Mouse (Mus musculus) midbrain, embryonic 16.5 days (tissue): ENCODE measurements around the gene Hba-a1. TPM values are rescaled to one million over a fixed set of nuclear protein-coding genes. Genes with fewer than 3 reads are reported as not detected.

Source experiments
- ATAC-seq: fragments of 200-750 bp; cut with Nextera tagmentation; 2 replicates; pipeline ENCODE4 v1.8.0; 2017; ENCODE audit warnings: moderate TSS enrichment
- H3K27ac ChIP-seq: fragments of 300-500 bp; sonication (generic); 2 replicates; pipeline ENCODE4 v1.5.1; 2014; ENCODE audit warnings: mild to moderate bottlenecking, low read length, mixed read lengths
- H3K27me3 ChIP-seq: fragments of 300-500 bp; sonication (generic); 2 replicates; pipeline ENCODE4 v1.6.1; 2014; ENCODE audit warnings: low read depth, low read length, mixed read lengths; ENCODE audit not compliant: control insufficient read depth, insufficient read depth
- H3K36me3 ChIP-seq: fragments of 300-500 bp; sonication (generic); 2 replicates; pipeline ENCODE4 v1.6.1; 2014; ENCODE audit warnings: mild to moderate bottlenecking, low read length, moderate library complexity, mixed read lengths; ENCODE audit not compliant: control insufficient read depth, insufficient read depth
- H3K4me1 ChIP-seq: fragments of 300-500 bp; sonication (generic); 2 replicates; pipeline ENCODE4 v1.6.1; 2014; ENCODE audit warnings: mild to moderate bottlenecking, low read length, mixed read lengths; ENCODE audit not compliant: control insufficient read depth, insufficient read depth
- H3K4me2 ChIP-seq: fragments of 300-500 bp; sonication (generic); 2 replicates; pipeline ENCODE4 v1.6.1; 2014; ENCODE audit warnings: mild to moderate bottlenecking, low read length, mixed read lengths
- H3K4me3 ChIP-seq: fragments of 300-500 bp; sonication (generic); 2 replicates; pipeline ENCODE4 v1.5.1; 2014; ENCODE audit warnings: low read depth, mild to moderate bottlenecking, low read length, moderate library complexity, mixed read lengths
- H3K9ac ChIP-seq: fragments of 300-500 bp; sonication (generic); 2 replicates; pipeline ENCODE4 v1.6.1; 2014; ENCODE audit warnings: low read depth, low read length, mixed read lengths
- H3K9me3 ChIP-seq: fragments of 300-500 bp; sonication (generic); replicated peaks from 2 replicates; pipeline ENCODE4 v1.6.1; 2014; ENCODE audit warnings: mild to moderate bottlenecking, low read length, mixed read lengths; ENCODE audit not compliant: control insufficient read depth, poor library complexity, severe bottlenecking
- WGBS: fragments of 180-500 bp; shearing (Covaris S2); extraction: QIAGEN DNeasy Blood & Tissue Kit; methylation state at CpG from one replicate; pipeline ENCODE4 v1.1.7; 2014; 5-methylcytosine and 5-hydroxymethylcytosine counted together
- polyA plus RNA-seq: library from polyadenylated mRNA; unstranded; fragments of >200 nt; fragmentation: Nextera tagmentation; extraction: Ambion mirVana; gene quantifications from 2 replicates; pipeline ENCODE4 v1.2.1, GENCODE M21; 2015

Hba-a1 gene
- polyA plus RNA-seq, 1 experiment from 2014 or later, result 2,278 TPM

GRCm38 (mm10) chr11:32253121-32253520 lies 30.2 kb upstream of the Hba-a1 start:
- WGBS, result 96% methylated on average over 1 of the region's 1 CpGs
- H3K4me2 ChIP-seq, result no peak overlapping the region
- H3K4me1 ChIP-seq, result no peaks in the 10 kb centered on the region
- H3K27ac ChIP-seq, result no peak overlapping the region
- H3K4me3 ChIP-seq, result no peak overlapping the region
- H3K9ac ChIP-seq, result no peak overlapping the region
- no peaks in the 10 kb centered on the region for H3K27me3 ChIP-seq
- H3K9me3 ChIP-seq, result no peaks in the 10 kb centered on the region
- H3K36me3 ChIP-seq, result peaks cover 3% of the 10 kb centered on the region; the same call in 1 of the 2 replicates
- ATAC-seq, result no peak

GRCm38 (mm10) chr11:32256146-32256545 lies 27.2 kb upstream of the Hba-a1 start:
- ATAC-seq, result no peak
- H3K4me2 ChIP-seq, result no peak overlapping the region
- no peak overlapping the region for H3K4me3 ChIP-seq
- no peaks in the 10 kb centered on the region for H3K27me3 ChIP-seq
- H3K27ac ChIP-seq, result no peak overlapping the region
- H3K36me3 ChIP-seq, result peaks cover 3% of the 10 kb centered on the region; the same call in 1 of the 2 replicates
- H3K9ac ChIP-seq, result no peak overlapping the region
- H3K9me3 ChIP-seq, result no peaks in the 10 kb centered on the region
- H3K4me1 ChIP-seq, result no peaks in the 10 kb centered on the region
- WGBS, result 94% methylated on average over 1 of the region's 1 CpGs

GRCm38 (mm10) chr11:32256566-32256965 lies 26.7 kb upstream of the Hba-a1 start:
- Histone ChIP-seq H3K36me3 (peaks cover 3% of the 10 kb centered on the region; the same call in 1 of the 2 replicates), H3K4me1 (no peaks in the 10 kb centered on the region), H3K9me3 (no peaks in the 10 kb centered on the region), H3K27ac (no peak overlapping the region), H3K27me3 (no peaks in the 10 kb centered on the region), H3K4me3 (no peak overlapping the region), H3K9ac (no peak overlapping the region), H3K4me2 (no peak overlapping the region)
- no peak for ATAC-seq
- 91% methylated on average over 3 of the region's 3 CpGs for WGBS

DNA sequence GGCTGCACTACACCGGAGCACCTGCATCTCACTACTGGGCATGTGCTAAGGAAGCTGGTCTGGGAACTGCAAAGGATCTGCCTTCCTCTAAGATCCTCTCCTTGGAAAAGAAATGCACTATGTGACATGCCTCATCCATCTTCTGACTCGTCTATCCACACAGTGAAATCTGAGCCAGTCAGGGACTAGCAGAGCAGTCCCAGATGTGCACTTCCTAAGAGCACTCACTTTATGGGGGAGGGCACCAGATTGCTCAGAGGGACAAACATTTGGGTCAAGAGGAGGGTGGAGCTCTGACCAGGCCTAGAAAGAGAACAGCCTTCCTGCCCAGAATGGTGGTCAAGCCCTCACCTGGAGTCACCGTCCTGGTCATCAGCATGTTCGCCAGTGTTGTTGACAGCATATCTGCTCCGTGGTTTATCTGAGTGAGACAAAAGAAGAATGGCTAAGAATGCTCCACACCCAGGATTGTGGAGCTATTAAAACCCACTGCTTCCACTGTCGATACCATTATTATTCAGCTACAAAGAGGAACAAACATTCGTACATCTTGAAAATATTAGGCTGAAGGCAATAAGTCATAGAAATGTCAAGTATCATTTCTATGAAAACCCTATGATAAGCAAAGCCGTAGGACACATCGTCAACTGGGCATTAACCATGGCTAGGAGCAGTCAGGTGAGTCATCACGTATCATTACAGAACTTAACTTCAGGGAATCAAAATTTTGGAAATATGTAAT lies 20.5 kb upstream of the Hba-a1 start:
- Histone ChIP-seq H3K4me1 (peaks cover 10% of the 10 kb centered on the region), H3K27ac (no peak overlapping the region), H3K4me2 (no peak overlapping the region), H3K36me3 (peaks cover 8% of the 10 kb centered on the region; the same call in 1 of the 2 replicates), H3K4me3 (no peak overlapping the region), H3K9me3 (no peaks in the 10 kb centered on the region), H3K27me3 (no peaks in the 10 kb centered on the region), H3K9ac (no peak overlapping the region)
- 95% methylated on average over 10 of the region's 10 CpGs for WGBS
- ATAC-seq, result no peak

DNA sequence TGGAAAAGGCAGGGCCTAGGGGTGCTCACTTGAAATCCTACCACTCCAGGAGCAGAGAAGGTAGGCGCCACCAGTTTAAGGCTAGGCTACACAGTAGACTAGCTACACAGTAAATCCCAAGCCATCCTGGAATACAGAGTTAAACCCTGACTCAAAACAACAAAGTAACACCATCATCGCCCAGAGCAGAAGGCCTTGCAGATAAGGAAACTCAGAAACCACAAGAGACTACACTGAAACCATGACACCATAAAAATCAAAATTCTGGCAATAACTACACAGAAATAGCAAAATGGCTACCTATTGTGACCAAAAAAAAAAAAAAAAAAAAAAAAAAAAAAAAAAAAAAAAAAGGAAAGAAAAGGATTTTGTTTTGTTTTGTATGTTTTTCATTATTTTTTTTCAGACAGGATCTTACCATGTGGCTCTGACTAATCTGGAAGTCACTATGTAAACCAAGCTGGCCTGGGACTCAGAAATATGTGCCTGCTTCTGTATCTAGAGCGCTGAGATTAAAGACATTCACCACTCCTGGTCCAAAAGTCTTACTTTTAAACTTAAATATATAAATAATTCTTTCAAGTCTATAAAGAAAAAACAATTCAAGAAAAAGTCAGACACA lies 18.1 kb upstream of the Hba-a1 start:
- WGBS, result 87% methylated on average over 3 of the region's 3 CpGs
- H3K36me3 ChIP-seq, result peaks cover 8% of the 10 kb centered on the region; the same call in 1 of the 2 replicates
- no peak overlapping the region for H3K9ac ChIP-seq
- no peak overlapping the region for H3K4me2 ChIP-seq
- H3K4me3 ChIP-seq, result no peak overlapping the region
- no peaks in the 10 kb centered on the region for H3K9me3 ChIP-seq
- peaks cover 14% of the 10 kb centered on the region for H3K4me1 ChIP-seq
- no peak overlapping the region for H3K27ac ChIP-seq
- no peak for ATAC-seq
- no peaks in the 10 kb centered on the region for H3K27me3 ChIP-seq

DNA sequence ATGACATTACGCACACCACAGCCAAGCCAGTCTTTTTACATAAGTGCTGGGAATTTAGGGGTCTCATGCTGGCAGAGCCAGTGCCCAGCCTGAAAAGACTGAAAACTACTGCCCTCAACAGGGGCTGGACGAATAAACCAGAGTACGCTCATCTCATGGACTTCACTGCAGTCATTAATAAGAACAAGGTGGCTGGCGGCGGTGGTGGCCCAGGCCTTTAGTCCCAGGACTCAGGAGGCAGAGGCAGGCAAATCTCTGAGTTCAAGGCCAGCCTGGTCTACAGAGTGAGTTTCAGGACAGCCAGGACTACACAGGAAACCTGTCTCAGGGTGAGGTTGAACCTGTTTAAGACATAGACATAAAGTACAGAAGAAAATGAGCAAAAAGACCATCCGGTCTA lies 17.1 kb upstream of the Hba-a1 start:
- Histone ChIP-seq H3K4me3 (no peak overlapping the region), H3K4me1 (peaks cover 14% of the 10 kb centered on the region), H3K36me3 (0 out of 2 replicates have a peak, but pooled peaks cover 5% of the 10 kb centered on the region), H3K4me2 (no peak overlapping the region), H3K27ac (no peak overlapping the region), H3K9me3 (no peaks in the 10 kb centered on the region), H3K9ac (no peak overlapping the region), H3K27me3 (no peaks in the 10 kb centered on the region; the same call in 1 of the 2 replicates)
- ATAC-seq, result no peak
- WGBS, result 95% methylated on average over 6 of the region's 6 CpGs

- Histone ChIP-seq H3K9ac (peak overlapping the region; percentile 82), H3K27me3 (no peaks in the 10 kb centered on the region; the same call in 1 of the 2 replicates), H3K4me3 (peak overlapping the region; percentile 78), H3K9me3 (no peaks in the 10 kb centered on the region), H3K4me2 (peak overlapping the region; percentile 55), H3K4me1 (peaks cover 14% of the 10 kb centered on the region), H3K36me3 (0 out of 2 replicates have a peak, but pooled peaks cover 5% of the 10 kb centered on the region), H3K27ac (peak overlapping the region; percentile 95)
- ATAC-seq, result no peak; the same call in 1 of the 2 replicates
- 22% methylated on average over 6 of the region's 6 CpGs for WGBS
Observed at GRCm38 (mm10) chr11:32266776-32267175, 16.5 kb upstream of the Hba-a1 start.

GRCm38 (mm10) chr11:32267188-32267884 lies 16.0 kb upstream of the Hba-a1 start, which contains the start of gene Nprl3:
Gene Nprl3, minus strand, starts transcription at chr11:32267707.
- Histone ChIP-seq H3K4me2 (peak within 1 kb of the TSS; percentile 63), H3K4me1 (peaks cover 14% of the 10 kb centered on the region), H3K27me3 (no peaks in the 10 kb centered on the region; the same call in 1 of the 2 replicates), H3K27ac (peak within 1 kb of the TSS; percentile 95), H3K36me3 (0 out of 2 replicates have a peak, but pooled peaks cover 5% of the 10 kb centered on the region), H3K9ac (peak within 1 kb of the TSS; percentile 82), H3K9me3 (no peaks in the 10 kb centered on the region), H3K4me3 (peak within 1 kb of the TSS; percentile 78)
- peak; percentile 99 for ATAC-seq
- WGBS, result under 1% methylated on average over 54 of the region's 54 CpGs
